Mouse (Mus musculus) myocyte (in vitro differentiated cells): ENCODE results near the gene Hfm1.

ENCODE experiments used
- MAX ChIP-seq: IDR thresholded peaks from one replicate; pipeline ENCODE4 v1.6.1; 2011; ENCODE audit warnings: low read depth, mild to moderate bottlenecking, control low read depth
- TCF12 ChIP-seq: IDR thresholded peaks from one replicate; pipeline ENCODE4 v1.6.1; 2011; ENCODE audit warnings: mild to moderate bottlenecking, control low read depth; ENCODE audit not compliant: poor library complexity, insufficient read depth, severe bottlenecking

- TF ChIP-seq MAX (no peak), TCF12 (no peak)
These were observed 101.4 kb downstream of the Hfm1 start for GRCm38 (mm10) chr5:106824716-106825115.
